Mouse (Mus musculus): ENCODE data around the gene Gm28053. TPM values are rescaled to one million over a fixed set of nuclear protein-coding genes. Genes with fewer than 3 reads are reported as not detected.

The Gm28053 gene
- polyA plus RNA-seq, 1 experiment from 2014 or later: 0.71 TPM

DNA sequence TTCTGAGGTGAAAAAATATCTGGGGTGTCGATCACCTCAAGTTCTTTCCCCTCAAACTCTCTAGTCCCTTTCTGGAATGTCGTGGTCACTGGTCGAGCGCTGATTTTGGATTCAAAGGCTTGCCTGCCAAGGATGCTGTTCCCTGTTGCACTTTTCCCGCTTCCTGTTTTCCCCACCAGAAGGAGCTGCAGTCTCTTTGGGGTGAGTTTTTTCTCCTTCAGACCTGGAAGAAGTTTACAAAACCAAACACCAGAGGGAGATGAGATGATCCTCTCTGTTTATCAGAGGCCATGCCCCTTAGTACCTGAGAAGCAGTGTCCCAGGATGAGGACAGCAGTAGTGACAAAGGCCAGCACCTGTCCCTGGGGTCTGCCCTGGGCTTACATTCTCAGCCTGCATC is 15.8 kb upstream of the Gm28053 start:
- no peaks in the 10 kb centered on the region for H3K27me3 ChIP-seq (ENCODE audit: control insufficient read depth, insufficient read depth, low read length)
- ATAC-seq (ENCODE audit: low FRiP score) (no peak), DNase-seq (ENCODE audit: low spot score) (no peak)
- no peak overlapping the region for H3K4me2 ChIP-seq (replicated peaks)
- no peaks in the 10 kb centered on the region for H3K36me3 ChIP-seq (replicated peaks; ENCODE audit: control insufficient read depth, insufficient read depth)
- H3K9me3 ChIP-seq (ENCODE audit: control insufficient read depth, low read length): no peaks in the 10 kb centered on the region
- H3K27ac ChIP-seq: no peak overlapping the region
- 81% methylated on average over 5 of the region's 5 CpGs for WGBS
- H3K4me3 ChIP-seq (replicated peaks; ENCODE audit: low read length): no peak overlapping the region
- H3K4me1 ChIP-seq (replicated peaks; ENCODE audit: control insufficient read depth, insufficient read depth, low read length): no peaks in the 10 kb centered on the region
- no peak overlapping the region for H3K9ac ChIP-seq

- no peaks in the 10 kb centered on the region for H3K36me3 ChIP-seq (replicated peaks; ENCODE audit: control insufficient read depth, insufficient read depth)
- H3K9ac ChIP-seq: no peak overlapping the region
- H3K27me3 ChIP-seq (ENCODE audit: control insufficient read depth, insufficient read depth, low read length): no peaks in the 10 kb centered on the region
- no peak for ATAC-seq (ENCODE audit: low FRiP score)
- no peak overlapping the region for H3K4me2 ChIP-seq (replicated peaks)
- no peak overlapping the region for H3K27ac ChIP-seq
- H3K4me3 ChIP-seq (replicated peaks; ENCODE audit: low read length): no peak overlapping the region
- no peaks in the 10 kb centered on the region for H3K9me3 ChIP-seq (ENCODE audit: control insufficient read depth, low read length)
- no peak for DNase-seq (ENCODE audit: low spot score)
- no peaks in the 10 kb centered on the region for H3K4me1 ChIP-seq (replicated peaks; ENCODE audit: control insufficient read depth, insufficient read depth, low read length)
Observed at GRCm38 (mm10) chr6:48704146-48704545, 14.3 kb upstream of the Gm28053 start.

DNA sequence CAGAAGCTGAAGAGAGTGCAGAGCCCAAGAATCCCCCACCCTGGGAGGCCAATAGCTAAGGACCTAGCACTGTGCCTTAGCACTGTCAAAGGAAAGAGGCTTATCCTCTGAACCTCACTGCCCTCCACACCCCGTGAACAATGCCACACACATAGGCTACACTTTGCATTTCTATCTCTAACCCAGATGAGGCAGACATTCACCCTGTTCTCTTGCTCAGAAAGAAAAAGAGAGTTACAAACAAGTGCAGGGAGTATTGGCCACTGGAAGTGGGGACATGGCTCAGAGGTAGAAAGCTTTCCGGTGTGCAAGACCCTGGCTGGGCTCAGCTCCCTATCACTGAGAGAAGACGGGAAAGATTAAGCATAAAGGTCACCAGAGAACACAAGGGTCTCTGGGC is 12.3 kb upstream of the Gm28053 start:
- no peak for ATAC-seq (ENCODE audit: low FRiP score)
- no peak for DNase-seq (ENCODE audit: low spot score)
- Histone ChIP-seq H3K4me1 (replicated peaks; ENCODE audit: control insufficient read depth, insufficient read depth, low read length) (no peaks in the 10 kb centered on the region), H3K9ac (no peak overlapping the region), H3K27me3 (ENCODE audit: control insufficient read depth, insufficient read depth, low read length) (no peaks in the 10 kb centered on the region), H3K9me3 (ENCODE audit: control insufficient read depth, low read length) (no peaks in the 10 kb centered on the region), H3K27ac (no peak overlapping the region), H3K4me3 (replicated peaks; ENCODE audit: low read length) (no peak overlapping the region), H3K4me2 (replicated peaks) (no peak overlapping the region), H3K36me3 (replicated peaks; ENCODE audit: control insufficient read depth, insufficient read depth) (no peaks in the 10 kb centered on the region)
- WGBS: 51% methylated on average over 3 of the region's 3 CpGs

DNA sequence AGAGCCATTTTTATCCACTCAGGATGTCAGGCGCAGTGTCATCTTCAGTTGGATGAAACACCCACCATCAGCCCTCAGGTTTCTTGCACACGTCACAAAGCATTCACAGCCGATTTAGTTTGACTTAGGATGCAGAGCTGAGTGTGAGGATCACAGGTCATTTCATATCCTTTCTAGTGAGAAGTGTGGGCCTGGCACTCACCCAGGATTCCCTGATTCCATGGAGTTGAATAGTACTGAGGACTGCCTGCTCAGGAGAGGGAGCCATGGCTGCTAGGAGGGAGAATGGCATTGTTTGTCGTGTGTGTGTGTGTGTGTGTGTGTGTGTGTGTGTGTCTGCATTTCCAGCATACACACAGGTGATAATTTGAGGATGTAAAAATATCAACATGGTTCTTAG is 1.9 kb downstream of the Gm28053 start:
- Histone ChIP-seq H3K27me3 (ENCODE audit: control insufficient read depth, insufficient read depth, low read length) (no peaks in the 10 kb centered on the region), H3K4me1 (replicated peaks; ENCODE audit: control insufficient read depth, insufficient read depth, low read length) (no peaks in the 10 kb centered on the region), H3K4me2 (replicated peaks) (no peak overlapping the region), H3K4me3 (replicated peaks; ENCODE audit: low read length) (no peak overlapping the region), H3K9ac (no peak overlapping the region), H3K9me3 (ENCODE audit: control insufficient read depth, low read length) (no peaks in the 10 kb centered on the region), H3K36me3 (replicated peaks; ENCODE audit: control insufficient read depth, insufficient read depth) (no peaks in the 10 kb centered on the region), H3K27ac (no peak overlapping the region)
- no peak for DNase-seq (ENCODE audit: low spot score)
- ATAC-seq (ENCODE audit: low FRiP score): no peak
- 85% methylated on average over 4 of the region's 4 CpGs for WGBS

DNA sequence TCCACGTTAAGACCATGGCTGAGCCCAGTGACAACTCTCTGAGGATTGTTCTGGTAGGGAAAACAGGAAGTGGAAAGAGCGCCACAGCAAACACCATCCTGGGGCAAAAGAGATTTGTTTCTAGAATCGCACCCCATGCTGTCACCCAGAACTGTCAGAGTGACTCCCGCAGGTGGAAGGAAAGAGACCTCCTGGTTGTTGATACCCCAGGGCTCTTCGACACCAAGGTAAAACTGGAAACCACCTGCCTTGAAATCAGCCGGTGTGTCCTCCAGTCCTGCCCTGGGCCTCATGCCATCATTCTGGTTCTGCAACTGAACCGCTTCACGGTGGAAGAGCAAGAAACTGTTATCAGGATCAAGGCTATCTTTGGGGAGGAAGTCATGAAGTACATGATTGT is 5.1 kb downstream of the Gm28053 start:
- H3K27ac ChIP-seq: no peak overlapping the region
- H3K27me3 ChIP-seq (ENCODE audit: control insufficient read depth, insufficient read depth, low read length): no peaks in the 10 kb centered on the region
- H3K9me3 ChIP-seq (ENCODE audit: control insufficient read depth, low read length): no peaks in the 10 kb centered on the region
- no peaks in the 10 kb centered on the region for H3K36me3 ChIP-seq (replicated peaks; ENCODE audit: control insufficient read depth, insufficient read depth)
- WGBS: 86% methylated on average over 8 of the region's 8 CpGs
- H3K4me2 ChIP-seq (replicated peaks): no peak overlapping the region
- DNase-seq (ENCODE audit: low spot score) (no peak), ATAC-seq (ENCODE audit: low FRiP score) (no peak)
- no peak overlapping the region for H3K9ac ChIP-seq
- H3K4me3 ChIP-seq (replicated peaks; ENCODE audit: low read length): no peak overlapping the region
- no peaks in the 10 kb centered on the region for H3K4me1 ChIP-seq (replicated peaks; ENCODE audit: control insufficient read depth, insufficient read depth, low read length)

DNA sequence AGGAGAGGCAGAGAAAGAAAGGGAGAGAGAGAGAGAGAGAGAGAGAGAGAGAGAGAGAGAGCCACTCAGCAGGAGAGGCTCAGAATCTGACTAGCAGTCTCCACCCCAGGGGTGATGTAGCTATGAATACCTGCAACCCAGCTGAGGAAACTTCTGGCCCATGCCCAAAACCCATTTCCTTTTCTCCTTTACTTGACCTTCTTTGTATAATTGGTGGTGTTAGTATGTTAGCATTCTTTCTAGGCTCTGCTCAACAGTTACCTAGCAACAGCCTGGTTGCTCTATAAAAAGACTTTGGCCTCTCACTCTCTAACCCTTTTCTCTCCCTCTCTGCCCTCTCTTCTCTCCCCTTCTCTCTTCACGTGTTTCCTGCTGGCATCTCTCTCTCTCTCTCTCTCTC is 7.1 kb downstream of the Gm28053 start:
- ATAC-seq (ENCODE audit: low FRiP score) (no peak), DNase-seq (ENCODE audit: low spot score) (no peak)
- no peak overlapping the region for H3K9ac ChIP-seq
- WGBS: 6% methylated on average over 1 of the region's 1 CpGs
- no peak overlapping the region for H3K4me2 ChIP-seq (replicated peaks)
- no peaks in the 10 kb centered on the region for H3K27me3 ChIP-seq (ENCODE audit: control insufficient read depth, insufficient read depth, low read length)
- no peaks in the 10 kb centered on the region for H3K36me3 ChIP-seq (replicated peaks; ENCODE audit: control insufficient read depth, insufficient read depth)
- H3K4me3 ChIP-seq (replicated peaks; ENCODE audit: low read length): no peak overlapping the region
- H3K27ac ChIP-seq: no peak overlapping the region
- no peaks in the 10 kb centered on the region for H3K9me3 ChIP-seq (ENCODE audit: control insufficient read depth, low read length)
- H3K4me1 ChIP-seq (replicated peaks; ENCODE audit: control insufficient read depth, insufficient read depth, low read length): no peaks in the 10 kb centered on the region

- H3K4me1 ChIP-seq (replicated peaks; ENCODE audit: control insufficient read depth, insufficient read depth, low read length): no peaks in the 10 kb centered on the region
- WGBS: 90% methylated on average over 5 of the region's 5 CpGs
- no peak overlapping the region for H3K27ac ChIP-seq
Observed at GRCm38 (mm10) chr6:48727761-48728160, 9.4 kb downstream of the Gm28053 start.

GRCm38 (mm10) chr6:48732864-48733304 is 14.5 kb downstream of the Gm28053 start:
- no peaks in the 10 kb centered on the region for H3K36me3 ChIP-seq (replicated peaks; ENCODE audit: control insufficient read depth, insufficient read depth)
- no peaks in the 10 kb centered on the region for H3K27me3 ChIP-seq (ENCODE audit: control insufficient read depth, insufficient read depth, low read length)
- H3K9me3 ChIP-seq (ENCODE audit: control insufficient read depth, low read length): no peaks in the 10 kb centered on the region
- no peak for ATAC-seq (ENCODE audit: low FRiP score)
- 55% methylated on average over 8 of the region's 8 CpGs for WGBS
- DNase-seq (ENCODE audit: low spot score): no peak
- no peaks in the 10 kb centered on the region for H3K4me1 ChIP-seq (replicated peaks; ENCODE audit: control insufficient read depth, insufficient read depth, low read length)
- H3K4me3 ChIP-seq (replicated peaks; ENCODE audit: low read length): no peak overlapping the region
- H3K27ac ChIP-seq: no peak overlapping the region
- no peak overlapping the region for H3K9ac ChIP-seq
- no peak overlapping the region for H3K4me2 ChIP-seq (replicated peaks)

More at GRCm38 (mm10) chr6:48727761-48728160, 9.4 kb downstream of the Gm28053 start:
- Histone ChIP-seq H3K4me2 (replicated peaks) (no peak overlapping the region), H3K36me3 (replicated peaks; ENCODE audit: control insufficient read depth, insufficient read depth) (no peaks in the 10 kb centered on the region), H3K9me3 (ENCODE audit: control insufficient read depth, low read length) (no peaks in the 10 kb centered on the region), H3K27me3 (ENCODE audit: control insufficient read depth, insufficient read depth, low read length) (no peaks in the 10 kb centered on the region), H3K4me3 (replicated peaks; ENCODE audit: low read length) (no peak overlapping the region), H3K9ac (no peak overlapping the region)
- DNase-seq (ENCODE audit: low spot score): no peak
- ATAC-seq (ENCODE audit: low FRiP score): no peak

- no peaks in the 10 kb centered on the region for H3K27me3 ChIP-seq (ENCODE audit: control insufficient read depth, insufficient read depth, low read length)
- 88% methylated on average over 1 of the region's 1 CpGs for WGBS
- H3K4me1 ChIP-seq (replicated peaks; ENCODE audit: control insufficient read depth, insufficient read depth, low read length): no peaks in the 10 kb centered on the region
- no peak overlapping the region for H3K27ac ChIP-seq
- H3K9ac ChIP-seq: no peak overlapping the region
- H3K36me3 ChIP-seq (replicated peaks; ENCODE audit: control insufficient read depth, insufficient read depth): no peaks in the 10 kb centered on the region
- no peak overlapping the region for H3K4me3 ChIP-seq (replicated peaks; ENCODE audit: low read length)
- ATAC-seq (ENCODE audit: low FRiP score) (no peak), DNase-seq (ENCODE audit: low spot score) (no peak)
- no peak overlapping the region for H3K4me2 ChIP-seq (replicated peaks)
- no peaks in the 10 kb centered on the region for H3K9me3 ChIP-seq (ENCODE audit: control insufficient read depth, low read length)
Observed at GRCm38 (mm10) chr6:48733660-48734059, 15.3 kb downstream of the Gm28053 start.

DNA sequence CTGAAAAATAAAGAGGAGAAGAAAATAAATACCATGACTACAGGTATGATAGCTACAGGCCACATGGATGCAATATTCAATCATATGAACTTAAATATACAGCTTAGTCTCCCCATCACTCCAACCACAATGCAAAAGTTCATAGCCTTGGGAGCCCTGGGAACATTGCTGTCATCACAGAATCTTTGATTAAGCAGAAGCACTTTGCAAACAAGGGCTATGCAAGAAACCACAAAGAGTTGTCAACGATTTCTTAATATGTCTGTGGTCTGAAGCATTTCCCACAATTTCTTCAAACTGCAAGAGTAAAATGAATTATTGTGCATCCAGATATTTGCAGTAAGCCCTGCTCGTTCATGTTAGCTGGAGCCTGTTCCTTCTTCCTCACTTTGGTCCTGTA is 18.6 kb downstream of the Gm28053 start:
- H3K9me3 ChIP-seq (ENCODE audit: control insufficient read depth, low read length): no peaks in the 10 kb centered on the region
- no peak overlapping the region for H3K27ac ChIP-seq
- H3K4me1 ChIP-seq (replicated peaks; ENCODE audit: control insufficient read depth, insufficient read depth, low read length): no peaks in the 10 kb centered on the region; the same call in 1 of the 2 replicates
- H3K27me3 ChIP-seq (ENCODE audit: control insufficient read depth, insufficient read depth, low read length): no peaks in the 10 kb centered on the region
- 81% methylated on average over 2 of the region's 2 CpGs for WGBS
- DNase-seq (ENCODE audit: low spot score) (no peak), ATAC-seq (ENCODE audit: low FRiP score) (no peak)
- no peaks in the 10 kb centered on the region for H3K36me3 ChIP-seq (replicated peaks; ENCODE audit: control insufficient read depth, insufficient read depth)
- H3K4me3 ChIP-seq (replicated peaks; ENCODE audit: low read length): no peak overlapping the region
- no peak overlapping the region for H3K9ac ChIP-seq
- H3K4me2 ChIP-seq (replicated peaks): no peak overlapping the region

Data from hindbrain, embryonic 14.5 days (tissue).